Mouse (Mus musculus) heart, embryonic 15.5 days (tissue): Measurements from ENCODE around the gene Thoc6. TPM values are rescaled to one million over a fixed set of nuclear protein-coding genes. Genes with fewer than 3 reads are reported as not detected.

Source experiments
- ATAC-seq: fragments of 200-750 bp; cut with Nextera tagmentation; replicated peaks from 2 replicates; pipeline ENCODE4 v1.8.0; 2017; ENCODE audit warnings: low read depth, moderate TSS enrichment; ENCODE audit not compliant: insufficient number of reproducible peaks, insufficient read depth, low FRiP score
- H3K27ac ChIP-seq: fragments of 300-500 bp; sonication (generic); 2 replicates; pipeline ENCODE4 v1.5.1; 2015; ENCODE audit warnings: mild to moderate bottlenecking, inconsistent platforms
- H3K27me3 ChIP-seq: fragments of 300-500 bp; sonication (generic); 2 replicates; pipeline ENCODE4 v1.6.1; 2015; ENCODE audit warnings: inconsistent platforms
- H3K36me3 ChIP-seq: fragments of 300-500 bp; sonication (generic); 2 replicates; pipeline ENCODE4 v1.6.1; 2015; ENCODE audit warnings: mild to moderate bottlenecking, inconsistent platforms
- H3K4me1 ChIP-seq: fragments of 300-500 bp; sonication (generic); replicated peaks from 2 replicates; pipeline ENCODE4 v1.6.1; 2015; ENCODE audit warnings: inconsistent platforms
- H3K4me2 ChIP-seq: fragments of 300-500 bp; sonication (generic); 2 replicates; pipeline ENCODE4 v1.6.1; 2015; ENCODE audit warnings: inconsistent platforms, mild to moderate bottlenecking, moderate library complexity
- H3K4me3 ChIP-seq: fragments of 300-500 bp; sonication (generic); 2 replicates; pipeline ENCODE4 v1.5.1; 2015; ENCODE audit warnings: mild to moderate bottlenecking, inconsistent platforms
- H3K9ac ChIP-seq: fragments of 300-500 bp; sonication (generic); 2 replicates; pipeline ENCODE4 v1.6.1; 2015; ENCODE audit warnings: mild to moderate bottlenecking, inconsistent platforms
- H3K9me3 ChIP-seq: fragments of 300-500 bp; sonication (generic); replicated peaks from 2 replicates; pipeline ENCODE4 v1.6.1; 2016; ENCODE audit warnings: inconsistent platforms
- WGBS: fragments of 180-500 bp; shearing (Covaris S2); methylation state at CpG from one replicate; pipeline ENCODE4 v1.1.7; 2015; ENCODE audit warnings: mixed read lengths; 5-methylcytosine and 5-hydroxymethylcytosine counted together
- polyA plus RNA-seq: library from polyadenylated mRNA; unstranded; fragments of >200 nt; fragmentation: Nextera tagmentation; extraction: Ambion mirVana; gene quantifications from 2 replicates; pipeline ENCODE4 v1.2.1, GENCODE M21; 2015

Gene Thoc6
- polyA plus RNA-seq, 1 experiment from 2014 or later, result 29.4 TPM

- Histone ChIP-seq H3K9me3 (no peaks in the 10 kb centered on the region), H3K4me3 (peak overlapping the region; percentile 29), H3K9ac (0 out of 2 replicates have a peak overlapping the region, but pooled peaks have one; percentile 31), H3K27me3 (peaks cover 14% of the 10 kb centered on the region), H3K4me1 (peaks cover 4% of the 10 kb centered on the region), H3K4me2 (peak overlapping the region; percentile 64), H3K36me3 (no peaks in the 10 kb centered on the region), H3K27ac (no peak overlapping the region)
- WGBS, result 13% methylated on average over 22 of the region's 22 CpGs
- ATAC-seq, result peak; percentile 74
Observed at GRCm38 (mm10) chr17:23630195-23631020, 43.3 kb downstream of the Thoc6 start.

GRCm38 (mm10) chr17:23627813-23628212 is 45.9 kb downstream of the Thoc6 start:
- no peaks in the 10 kb centered on the region for H3K9me3 ChIP-seq
- peaks cover 4% of the 10 kb centered on the region for H3K4me1 ChIP-seq
- 31% methylated on average over 7 of the region's 7 CpGs for WGBS
- no peak overlapping the region for H3K27ac ChIP-seq
- ATAC-seq, result no peak
- H3K9ac ChIP-seq, result no peak overlapping the region
- H3K27me3 ChIP-seq, result peaks cover 16% of the 10 kb centered on the region
- no peak overlapping the region for H3K4me2 ChIP-seq
- H3K36me3 ChIP-seq, result no peaks in the 10 kb centered on the region
- H3K4me3 ChIP-seq, result no peak overlapping the region

- H3K27me3 ChIP-seq, result peaks cover 34% of the 10 kb centered on the region
- no peak overlapping the region for H3K9ac ChIP-seq
- no peak overlapping the region for H3K4me2 ChIP-seq
- H3K4me3 ChIP-seq, result no peak overlapping the region
- no peak for ATAC-seq
- 43% methylated on average over 7 of the region's 7 CpGs for WGBS
- H3K27ac ChIP-seq, result no peak overlapping the region
- H3K9me3 ChIP-seq, result no peaks in the 10 kb centered on the region
- no peaks in the 10 kb centered on the region for H3K36me3 ChIP-seq
- H3K4me1 ChIP-seq, result no peaks in the 10 kb centered on the region
Observed at GRCm38 (mm10) chr17:23620351-23620750, 53.3 kb downstream of the Thoc6 start.

Other genes starting within 250 kb of the Thoc6 start
- not detected in 2 replicates for gene Vmn2r117, start 194.2 kb downstream of the Thoc6 start, polyA plus RNA-seq
- gene Zfp213, start 109.6 kb downstream of the Thoc6 start, polyA plus RNA-seq, result 10.9 and 14.4 TPM in 2 replicates
- gene Zfp13, start 74.4 kb downstream of the Thoc6 start, polyA plus RNA-seq, result 6.7 and 8.3 TPM in 2 replicates
- 0.06 TPM in 1 of 2 replicates, not detected in the other for gene Zscan10, start 73.0 kb downstream of the Thoc6 start, polyA plus RNA-seq
- 0.38 and 0.48 TPM in 2 replicates for gene Mmp25, start 28.6 kb downstream of the Thoc6 start, polyA plus RNA-seq
- gene Bicdl2, start 13.4 kb downstream of the Thoc6 start, polyA plus RNA-seq, result 0.35 and 0.39 TPM in 2 replicates
- 226 and 282 TPM in 2 replicates for gene Hcfc1r1, start 286 bp downstream of the Thoc6 start, polyA plus RNA-seq
- 107 and 116 TPM in 2 replicates for gene Tnfrsf12a, start 3.6 kb upstream of the Thoc6 start, polyA plus RNA-seq
- gene Cldn6, start 5.4 kb upstream of the Thoc6 start, polyA plus RNA-seq, result 4.5 and 12.9 TPM in 2 replicates
- 0.09 and 0.68 TPM in 2 replicates for gene Cldn9, start 10.1 kb upstream of the Thoc6 start, polyA plus RNA-seq
- gene 1520401A03Rik, start 48.9 kb upstream of the Thoc6 start, polyA plus RNA-seq, result not detected in 2 replicates
- 22.4 and 37.6 TPM in 2 replicates for gene Pkmyt1, start 52.5 kb upstream of the Thoc6 start, polyA plus RNA-seq
- 13.5 and 18.7 TPM in 2 replicates for gene Paqr4, start 67.0 kb upstream of the Thoc6 start, polyA plus RNA-seq
- 0.28 and 3.3 TPM in 2 replicates for gene Kremen2, start 72.0 kb upstream of the Thoc6 start, polyA plus RNA-seq
- 36.5 and 47.5 TPM in 2 replicates for gene Flywch1, start 97.7 kb upstream of the Thoc6 start, polyA plus RNA-seq
- gene Flywch2, start 112.2 kb upstream of the Thoc6 start, polyA plus RNA-seq, result 4.8 and 9.1 TPM in 2 replicates
- gene Srrm2, start 116.7 kb upstream of the Thoc6 start, polyA plus RNA-seq, result 315 and 320 TPM in 2 replicates
- 782 and 921 TPM in 2 replicates for gene Elob, start 155.3 kb upstream of the Thoc6 start, polyA plus RNA-seq
- 0.13 TPM in 1 of 2 replicates, not detected in the other for gene Prss33, start 162.2 kb upstream of the Thoc6 start, polyA plus RNA-seq
- gene Prss32, start 170.0 kb upstream of the Thoc6 start, polyA plus RNA-seq, result not detected in 2 replicates
- gene Prss41, start 170.3 kb upstream of the Thoc6 start, polyA plus RNA-seq, result 0.06 and 0.33 TPM in 2 replicates
- gene Prss21, start 194.2 kb upstream of the Thoc6 start, polyA plus RNA-seq, result not detected in 2 replicates
- gene Dcpp1, start 207.0 kb upstream of the Thoc6 start, polyA plus RNA-seq, result not detected in 2 replicates
- not detected in 2 replicates for gene Dcpp2, start 207.0 kb upstream of the Thoc6 start, polyA plus RNA-seq
- not detected in 2 replicates for gene Dcpp3, start 243.6 kb upstream of the Thoc6 start, polyA plus RNA-seq